Mouse (Mus musculus): ENCODE results near the gene Arl8b. TPM values are rescaled to one million over a fixed set of nuclear protein-coding genes. Genes with fewer than 3 reads are reported as not detected.

The Arl8b gene
- polyA plus RNA-seq, 1 experiment from 2014 or later, result 84.3 TPM

DNA sequence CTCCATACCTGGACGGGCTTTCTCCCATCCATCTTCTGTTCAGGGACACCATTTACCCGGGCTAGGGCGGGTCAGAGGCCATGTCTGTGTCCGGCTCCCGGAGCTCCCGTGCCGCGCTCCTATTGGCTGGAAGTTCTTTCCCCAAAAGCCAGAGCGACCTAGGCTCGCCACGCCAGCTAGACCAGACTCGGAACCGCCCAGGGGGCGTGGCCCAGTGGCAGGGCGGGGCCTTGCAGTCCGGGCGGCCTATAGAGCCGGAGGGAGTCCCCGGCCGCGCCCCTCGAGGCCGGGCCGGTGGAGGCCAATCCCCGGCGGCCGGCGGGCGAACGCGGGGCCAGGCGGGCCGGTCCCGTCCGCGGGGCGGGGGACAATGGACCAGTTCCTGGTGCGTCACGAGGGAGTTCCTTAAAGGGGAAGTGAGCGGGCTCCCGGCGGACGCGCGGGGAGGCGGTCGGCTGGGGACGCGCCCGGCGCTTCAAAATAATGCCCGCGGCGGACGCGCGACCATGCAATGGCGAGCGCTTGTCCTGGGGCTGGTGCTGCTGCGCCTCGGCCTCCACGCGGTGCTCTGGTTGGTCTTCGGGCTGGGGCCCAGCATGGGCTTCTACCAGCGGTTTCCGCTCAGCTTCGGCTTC is 45.5 kb downstream of the Arl8b start, which contains the start of gene Edem1:
Gene Edem1 (plus strand): TSS at position 408 of the 635 bp plus-strand sequence.
- DNase-seq (ENCODE audit: low spot score, missing footprints) (peak; percentile 100), ATAC-seq (ENCODE audit: low FRiP score) (peak; percentile 99)
- Histone ChIP-seq H3K27me3 (ENCODE audit: control insufficient read depth, insufficient read depth, low read length) (no peaks in the 10 kb centered on the region), H3K36me3 (ENCODE audit: control insufficient read depth, insufficient read depth, low read length) (peaks cover 2% of the 10 kb centered on the region; the same call in 1 of the 2 replicates), H3K9ac (ENCODE audit: low read length) (peak within 1 kb of the TSS; percentile 91), H3K4me1 (ENCODE audit: control insufficient read depth, insufficient read depth, low read length) (peaks cover 15% of the 10 kb centered on the region), H3K4me3 (ENCODE audit: low read depth, low read length) (peak within 1 kb of the TSS; percentile 86), H3K27ac (ENCODE audit: low read depth, low read length) (peak within 1 kb of the TSS; percentile 65), H3K4me2 (peak within 1 kb of the TSS; percentile 91), H3K9me3 (ENCODE audit: control insufficient read depth, low read length) (no peaks in the 10 kb centered on the region)
- under 1% methylated on average over 60 of the region's 67 CpGs for WGBS

DNA sequence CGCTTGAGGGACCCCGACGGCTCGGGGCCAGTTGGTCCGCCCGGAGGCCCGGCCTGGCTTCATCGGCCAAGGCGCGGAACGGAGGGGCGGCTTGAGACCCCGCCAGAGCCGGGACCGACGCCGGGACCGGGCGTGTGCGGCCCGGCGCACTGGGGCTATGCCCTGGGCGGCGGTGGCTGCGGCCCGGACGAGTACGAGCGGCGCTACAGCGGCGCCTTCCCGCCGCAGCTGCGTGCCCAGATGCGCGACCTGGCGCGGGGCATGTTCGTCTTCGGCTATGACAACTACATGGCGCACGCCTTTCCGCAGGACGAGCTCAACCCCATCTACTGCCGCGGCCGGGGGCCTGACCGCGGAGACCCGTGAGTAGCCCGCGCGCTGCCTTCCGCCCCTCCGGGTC is 46.0 kb downstream of the Arl8b start:
- under 1% methylated on average over 53 of the region's 56 CpGs for WGBS
- no peak for DNase-seq (ENCODE audit: low spot score, missing footprints)
- H3K27me3 ChIP-seq (ENCODE audit: control insufficient read depth, insufficient read depth, low read length), result no peaks in the 10 kb centered on the region
- H3K9me3 ChIP-seq (ENCODE audit: control insufficient read depth, low read length), result no peaks in the 10 kb centered on the region
- peaks cover 15% of the 10 kb centered on the region for H3K4me1 ChIP-seq (ENCODE audit: control insufficient read depth, insufficient read depth, low read length)
- H3K4me2 ChIP-seq, result peak overlapping the region; percentile 91
- H3K4me3 ChIP-seq (ENCODE audit: low read depth, low read length), result peak overlapping the region; percentile 86
- peak; percentile 66; the same call in 1 of the 2 replicates for ATAC-seq (ENCODE audit: low FRiP score)
- peak overlapping the region; percentile 65 for H3K27ac ChIP-seq (ENCODE audit: low read depth, low read length)
- no peaks in the 10 kb centered on the region; the same call in 1 of the 2 replicates for H3K36me3 ChIP-seq (ENCODE audit: control insufficient read depth, insufficient read depth, low read length)
- peak overlapping the region; percentile 91 for H3K9ac ChIP-seq (ENCODE audit: low read length)

DNA sequence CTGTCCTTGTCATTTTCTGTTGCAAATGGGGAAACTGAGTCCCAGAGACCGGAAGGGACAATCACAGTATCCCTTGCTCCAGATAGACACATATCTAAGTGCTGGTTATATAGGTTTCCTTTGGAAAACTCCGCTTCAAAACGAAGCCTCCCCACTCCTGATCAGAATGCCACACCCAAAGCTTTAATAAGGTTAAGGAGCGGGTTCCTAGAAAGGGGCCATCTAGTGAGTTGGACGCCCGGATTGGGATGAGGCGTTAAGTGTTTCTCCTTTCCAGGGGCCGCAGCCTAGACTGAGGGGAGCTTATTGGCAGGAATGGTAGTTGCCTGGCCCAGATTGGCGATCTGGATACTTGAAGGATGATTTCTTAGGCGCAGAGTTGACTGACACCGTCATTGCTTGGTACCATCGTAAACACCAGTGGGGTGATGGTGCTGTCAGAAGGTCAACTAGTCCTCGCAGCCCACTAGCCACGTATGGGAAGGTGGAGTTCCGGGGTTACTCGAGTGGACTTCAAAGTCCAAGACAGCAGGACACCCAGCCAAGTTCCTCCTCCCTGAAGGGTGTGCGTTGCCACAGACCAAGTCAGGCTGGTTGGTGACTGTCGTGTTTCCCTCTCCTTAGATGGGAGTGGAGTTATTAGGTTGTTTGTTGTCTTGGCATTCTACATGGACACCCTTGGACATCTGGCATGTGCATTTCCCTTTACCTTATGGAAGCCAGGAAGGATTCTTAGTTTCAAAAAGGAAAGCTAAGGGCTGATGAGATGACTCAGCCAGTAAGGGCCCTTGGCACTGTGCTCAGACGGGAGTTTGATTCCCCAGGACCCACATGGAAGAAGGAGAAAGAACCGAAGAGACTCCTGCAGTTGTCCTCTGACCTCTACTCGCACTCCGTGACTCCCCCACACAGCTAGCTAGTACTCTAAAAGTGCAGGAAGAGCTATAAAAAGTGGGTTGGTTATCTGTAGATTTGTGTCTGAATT is 46.8 kb downstream of the Arl8b start:
- peak; percentile 92 for DNase-seq (ENCODE audit: low spot score, missing footprints)
- Histone ChIP-seq H3K4me3 (ENCODE audit: low read depth, low read length) (peak overlapping the region; percentile 86), H3K27ac (ENCODE audit: low read depth, low read length) (no peak overlapping the region), H3K4me2 (peak overlapping the region; percentile 91), H3K4me1 (ENCODE audit: control insufficient read depth, insufficient read depth, low read length) (peaks cover 15% of the 10 kb centered on the region), H3K27me3 (ENCODE audit: control insufficient read depth, insufficient read depth, low read length) (no peaks in the 10 kb centered on the region), H3K9ac (ENCODE audit: low read length) (peak overlapping the region; percentile 91), H3K9me3 (ENCODE audit: control insufficient read depth, low read length) (no peaks in the 10 kb centered on the region), H3K36me3 (ENCODE audit: control insufficient read depth, insufficient read depth, low read length) (no peaks in the 10 kb centered on the region)
- ATAC-seq (ENCODE audit: low FRiP score), result no peak
- 31% methylated on average over 22 of the region's 22 CpGs for WGBS

DNA sequence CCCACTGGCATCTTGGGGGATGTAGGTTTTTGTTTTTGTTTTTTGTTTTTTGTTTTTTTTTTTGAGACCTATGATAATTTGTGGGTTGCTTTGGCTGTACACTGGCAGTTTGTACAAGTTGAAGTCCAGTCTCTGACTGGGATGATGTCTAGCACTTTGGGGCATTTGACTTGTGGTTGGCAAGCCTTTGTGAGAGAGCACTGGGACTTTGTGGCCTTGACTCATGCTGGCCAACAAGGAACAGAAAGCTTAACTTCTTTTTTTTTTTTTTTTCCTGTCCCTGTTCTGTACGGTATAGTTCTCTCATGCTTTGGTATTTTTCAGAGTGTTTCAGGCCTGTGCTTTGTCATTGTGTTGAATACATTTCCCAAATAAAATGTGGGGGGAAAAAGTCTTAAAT is 49.3 kb downstream of the Arl8b start:
- 88% methylated on average over 1 of the region's 1 CpGs for WGBS

DNA sequence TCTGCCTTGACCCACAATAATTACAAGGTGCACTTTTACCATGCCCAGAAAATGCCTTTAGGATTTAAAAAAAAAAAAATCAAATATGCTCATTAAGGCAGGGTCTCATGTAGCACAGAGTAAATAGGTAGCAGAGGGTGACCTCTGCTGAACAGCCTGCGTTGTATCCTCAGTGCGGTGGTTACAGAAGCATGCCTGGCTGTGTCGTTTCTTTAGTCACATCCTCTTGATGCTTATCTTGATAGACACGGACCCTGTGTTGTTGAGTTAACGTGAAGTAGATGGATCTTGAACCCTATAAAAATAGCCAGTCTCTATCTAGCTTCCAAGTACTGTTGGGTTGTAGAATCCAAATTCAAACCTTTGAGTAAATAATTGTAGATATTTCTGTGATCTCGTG is 50.1 kb downstream of the Arl8b start:
- Histone ChIP-seq H3K9me3 (ENCODE audit: control insufficient read depth, low read length) (no peaks in the 10 kb centered on the region), H3K4me3 (ENCODE audit: low read depth, low read length) (no peak overlapping the region), H3K4me2 (no peak overlapping the region), H3K36me3 (ENCODE audit: control insufficient read depth, insufficient read depth, low read length) (0 out of 2 replicates have a peak, but pooled peaks cover 3% of the 10 kb centered on the region), H3K4me1 (ENCODE audit: control insufficient read depth, insufficient read depth, low read length) (peaks cover 13% of the 10 kb centered on the region), H3K27me3 (ENCODE audit: control insufficient read depth, insufficient read depth, low read length) (no peaks in the 10 kb centered on the region), H3K9ac (ENCODE audit: low read length) (no peak overlapping the region), H3K27ac (ENCODE audit: low read depth, low read length) (no peak overlapping the region)
- DNase-seq (ENCODE audit: low spot score, missing footprints) (no peak), ATAC-seq (ENCODE audit: low FRiP score) (no peak)
- 89% methylated on average over 6 of the region's 6 CpGs for WGBS

More for the DNA sequence above, 49.3 kb downstream of the Arl8b start:
- no peak for ATAC-seq (ENCODE audit: low FRiP score)
- H3K4me3 ChIP-seq (ENCODE audit: low read depth, low read length), result no peak overlapping the region
- H3K4me2 ChIP-seq, result no peak overlapping the region
- H3K9me3 ChIP-seq (ENCODE audit: control insufficient read depth, low read length), result no peaks in the 10 kb centered on the region
- DNase-seq (ENCODE audit: low spot score, missing footprints), result no peak
- H3K9ac ChIP-seq (ENCODE audit: low read length), result no peak overlapping the region
- H3K27me3 ChIP-seq (ENCODE audit: control insufficient read depth, insufficient read depth, low read length), result no peaks in the 10 kb centered on the region
- no peak overlapping the region for H3K27ac ChIP-seq (ENCODE audit: low read depth, low read length)
- no peaks in the 10 kb centered on the region for H3K36me3 ChIP-seq (ENCODE audit: control insufficient read depth, insufficient read depth, low read length)
- peaks cover 15% of the 10 kb centered on the region for H3K4me1 ChIP-seq (ENCODE audit: control insufficient read depth, insufficient read depth, low read length)

DNA sequence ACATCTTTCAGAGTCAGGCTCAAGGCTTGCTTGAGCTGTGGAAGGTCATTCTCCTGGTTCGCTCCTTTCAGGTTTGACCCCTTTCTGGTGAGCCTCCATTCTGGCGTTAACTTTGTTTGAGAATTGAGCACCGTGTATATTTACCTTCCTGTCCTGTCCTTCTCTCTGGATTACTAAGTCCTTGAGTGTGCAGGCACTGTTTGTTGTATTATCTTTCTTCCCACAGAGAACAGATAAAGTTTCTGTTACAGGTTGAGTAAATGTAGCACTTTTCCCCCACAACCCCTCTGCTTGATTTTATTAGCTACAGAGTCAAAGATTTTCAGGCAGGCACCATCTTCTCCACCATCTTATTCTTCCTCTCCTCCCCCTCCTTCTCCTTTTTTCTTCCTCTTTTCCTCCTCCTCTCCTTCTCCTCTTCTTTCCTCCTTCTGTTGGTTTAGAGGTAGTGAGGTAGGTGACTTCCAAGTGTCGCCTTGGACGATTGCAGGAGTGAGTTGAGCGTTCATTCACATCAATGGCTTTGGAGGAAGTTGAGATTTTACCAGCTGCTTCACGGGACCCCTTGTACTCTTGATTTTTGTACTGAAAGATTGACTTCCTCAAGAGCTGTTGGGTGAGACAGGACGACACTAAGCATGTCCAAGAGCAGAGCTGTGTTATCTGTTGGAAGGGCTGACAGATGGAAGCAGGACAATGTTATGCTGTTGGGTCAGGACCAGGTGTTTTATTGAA is 51.2 kb downstream of the Arl8b start:
- Histone ChIP-seq H3K36me3 (ENCODE audit: control insufficient read depth, insufficient read depth, low read length) (0 out of 2 replicates have a peak, but pooled peaks cover 3% of the 10 kb centered on the region), H3K27me3 (ENCODE audit: control insufficient read depth, insufficient read depth, low read length) (no peaks in the 10 kb centered on the region), H3K27ac (ENCODE audit: low read depth, low read length) (no peak overlapping the region), H3K4me3 (ENCODE audit: low read depth, low read length) (no peak overlapping the region), H3K9ac (ENCODE audit: low read length) (no peak overlapping the region), H3K4me2 (no peak overlapping the region), H3K4me1 (ENCODE audit: control insufficient read depth, insufficient read depth, low read length) (peaks cover 13% of the 10 kb centered on the region), H3K9me3 (ENCODE audit: control insufficient read depth, low read length) (no peaks in the 10 kb centered on the region)
- DNase-seq (ENCODE audit: low spot score, missing footprints), result no peak
- ATAC-seq (ENCODE audit: low FRiP score), result no peak
- 84% methylated on average over 8 of the region's 8 CpGs for WGBS

DNA sequence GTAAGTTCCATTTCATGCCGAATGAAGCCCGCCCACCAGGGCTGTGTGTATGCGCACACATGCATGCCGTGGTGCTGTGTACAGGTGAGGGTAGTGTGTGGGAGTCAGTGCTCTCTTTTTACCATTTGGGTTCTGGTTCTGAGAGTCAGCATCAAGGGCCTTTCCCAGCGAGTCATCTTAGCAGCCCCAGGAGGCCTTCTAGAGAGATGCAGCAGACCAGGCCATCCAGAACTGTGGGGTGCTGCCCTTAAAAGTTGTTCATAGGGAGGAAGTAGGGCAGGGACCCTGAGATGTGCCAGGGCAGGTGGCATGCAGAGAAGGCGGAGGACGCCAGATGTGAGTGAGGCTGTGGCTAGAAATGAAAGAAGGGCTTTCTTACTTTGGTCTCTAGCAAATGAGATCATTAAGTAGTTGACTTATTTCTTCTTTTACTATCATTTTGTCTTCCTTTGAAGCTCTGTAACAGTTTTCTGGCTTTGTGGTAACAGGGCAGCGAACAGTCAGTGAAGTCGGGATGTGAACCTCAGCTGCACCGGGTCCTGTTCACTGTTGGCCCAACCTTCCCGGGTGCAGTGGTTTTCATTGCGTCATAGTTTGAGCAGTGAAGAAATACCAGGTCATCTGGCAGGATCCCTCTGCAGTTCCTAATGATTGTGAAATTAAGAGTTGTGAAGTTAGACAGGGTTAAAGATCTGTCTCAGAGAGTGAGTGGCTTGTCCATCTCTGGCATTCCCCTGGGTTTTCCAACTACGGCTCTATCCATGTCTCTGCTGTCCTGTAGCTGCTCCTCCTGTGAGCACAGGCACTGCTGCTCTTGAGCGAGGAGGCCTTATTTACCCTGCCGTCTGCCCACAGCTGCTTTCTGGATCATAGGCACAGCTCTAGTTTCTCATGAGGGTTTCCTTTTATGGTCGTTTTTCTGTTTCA is 53.1 kb downstream of the Arl8b start:
- DNase-seq (ENCODE audit: low spot score, missing footprints) (no peak), ATAC-seq (ENCODE audit: low FRiP score) (no peak)
- Histone ChIP-seq H3K27ac (ENCODE audit: low read depth, low read length) (no peak overlapping the region), H3K36me3 (ENCODE audit: control insufficient read depth, insufficient read depth, low read length) (0 out of 2 replicates have a peak, but pooled peaks cover 3% of the 10 kb centered on the region), H3K9ac (ENCODE audit: low read length) (no peak overlapping the region), H3K9me3 (ENCODE audit: control insufficient read depth, low read length) (no peaks in the 10 kb centered on the region), H3K27me3 (ENCODE audit: control insufficient read depth, insufficient read depth, low read length) (no peaks in the 10 kb centered on the region), H3K4me1 (ENCODE audit: control insufficient read depth, insufficient read depth, low read length) (0 out of 2 replicates have a peak, but pooled peaks cover 2% of the 10 kb centered on the region), H3K4me3 (ENCODE audit: low read depth, low read length) (no peak overlapping the region), H3K4me2 (no peak overlapping the region)
- WGBS, result 90% methylated on average over 16 of the region's 16 CpGs

DNA sequence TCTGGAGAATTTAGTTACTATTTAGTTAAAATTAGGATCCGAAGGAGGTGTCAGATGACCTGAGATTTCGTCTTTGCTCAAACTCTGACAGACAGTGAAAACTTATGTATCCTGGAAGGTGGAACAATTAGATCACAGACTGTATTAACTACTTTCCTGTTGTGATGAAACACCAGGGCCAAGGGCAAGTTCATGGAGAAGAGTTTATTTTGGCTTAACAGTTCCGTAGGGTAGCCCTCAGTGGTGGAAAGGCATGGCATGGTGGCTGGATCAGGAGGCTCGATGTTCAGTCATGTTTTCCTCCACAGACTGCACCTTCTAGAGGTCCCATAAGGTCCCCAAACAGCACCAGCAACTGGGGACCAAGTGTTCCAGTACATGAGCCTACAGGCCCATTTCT is 54.2 kb downstream of the Arl8b start:
- ATAC-seq (ENCODE audit: low FRiP score), result no peak
- no peak for DNase-seq (ENCODE audit: low spot score, missing footprints)
- Histone ChIP-seq H3K4me3 (ENCODE audit: low read depth, low read length) (no peak overlapping the region), H3K4me2 (no peak overlapping the region), H3K4me1 (ENCODE audit: control insufficient read depth, insufficient read depth, low read length) (no peaks in the 10 kb centered on the region), H3K27me3 (ENCODE audit: control insufficient read depth, insufficient read depth, low read length) (no peaks in the 10 kb centered on the region), H3K9ac (ENCODE audit: low read length) (no peak overlapping the region), H3K36me3 (ENCODE audit: control insufficient read depth, insufficient read depth, low read length) (0 out of 2 replicates have a peak, but pooled peaks cover 3% of the 10 kb centered on the region), H3K27ac (ENCODE audit: low read depth, low read length) (no peak overlapping the region), H3K9me3 (ENCODE audit: control insufficient read depth, low read length) (no peaks in the 10 kb centered on the region)
- 85% methylated on average over 4 of the region's 4 CpGs for WGBS

All from midbrain, embryonic 11.5 days (tissue).